Mouse (Mus musculus): Measurements from ENCODE around the gene Slc38a11. TPM values are rescaled to one million over a fixed set of nuclear protein-coding genes. Genes with fewer than 3 reads are reported as not detected.

Gene Slc38a11
- total and polyA plus RNA-seq, 3 experiments = 1.3 to 1.4 (median 1.3) TPM

DNA sequence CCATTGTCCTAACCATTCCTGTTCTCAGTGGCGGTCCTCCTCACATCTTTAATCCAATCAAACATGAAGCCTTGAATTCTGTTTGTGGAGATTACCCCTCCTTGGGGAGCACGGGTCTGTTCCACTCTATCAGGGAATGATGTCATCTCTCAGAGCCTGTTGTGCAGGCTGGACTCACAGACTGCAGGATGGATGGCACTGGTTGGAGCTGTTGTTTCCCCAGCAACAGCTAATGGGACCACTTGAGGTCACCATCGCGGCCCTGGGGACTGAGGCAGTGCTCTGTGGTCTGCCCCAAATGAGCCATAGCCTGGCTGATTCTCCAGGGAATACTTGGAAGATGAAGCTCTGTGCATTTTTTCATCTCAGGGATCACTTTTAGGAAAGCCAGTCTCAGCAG lies 29.2 kb upstream of the Slc38a11 start:
- H3K27ac ChIP-seq = no peak overlapping the region
- no peaks in the 10 kb centered on the region for H3K79me2 ChIP-seq (replicated peaks; ENCODE audit: control insufficient read depth, insufficient read depth, low read length)
- 51% methylated on average over 4 of the region's 4 CpGs for WGBS
- no peak overlapping the region for H3K9ac ChIP-seq (ENCODE audit: low read depth, low read length)
- H3K36me3 ChIP-seq (ENCODE audit: control insufficient read depth, insufficient read depth, low read length) = no peaks in the 10 kb centered on the region
- H3K27me3 ChIP-seq (ENCODE audit: control insufficient read depth, insufficient read depth, low read length) = no peaks in the 10 kb centered on the region
- no peak overlapping the region for H3K4me3 ChIP-seq
- TF ChIP-seq CTCF (IDR thresholded peaks at IDR 0.05) (no peak), EP300 (IDR thresholded peaks at IDR 0.05; ENCODE audit: insufficient read depth, low read depth, low read length) (no peak), POLR2A (IDR thresholded peaks at IDR 0.05; ENCODE audit: insufficient read depth, low read depth, low read length) (no peak)
- intact Hi-C loops (cut with DNase I) = loop anchor here (10.0 kb wide), 1 partner anchor 402 kb away; no protein-coding TSS in a partner anchor
- DNase-seq = no peak
- no peaks in the 10 kb centered on the region for H3K4me1 ChIP-seq (ENCODE audit: control insufficient read depth, insufficient read depth, low read length)

DNA sequence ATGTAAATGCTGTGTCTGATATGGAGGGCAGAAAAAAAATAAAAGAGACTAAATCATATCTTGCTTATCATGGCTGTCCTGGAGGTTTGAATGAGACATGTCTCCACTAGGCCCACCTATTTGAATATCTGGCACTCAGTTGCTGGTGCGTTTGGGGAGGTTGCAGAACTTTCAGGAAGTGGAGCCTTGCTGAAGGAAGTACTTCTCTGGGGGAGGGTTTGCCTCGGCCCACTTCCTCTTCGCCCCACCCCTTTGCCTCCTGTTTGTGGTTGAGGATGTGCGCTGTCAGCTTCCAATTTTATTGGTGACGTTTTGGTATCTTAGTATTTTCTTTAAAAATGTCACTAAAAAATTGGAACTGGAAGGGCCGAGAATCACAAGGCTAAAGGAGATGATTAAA lies 27.5 kb upstream of the Slc38a11 start:
- DNase-seq = peak in 1 of 2 experiments; percentile 5
- H3K27ac ChIP-seq = no peak overlapping the region
- TF ChIP-seq POLR2A (IDR thresholded peaks at IDR 0.05; ENCODE audit: insufficient read depth, low read depth, low read length) (no peak), CTCF (IDR thresholded peaks at IDR 0.05) (no peak), EP300 (IDR thresholded peaks at IDR 0.05; ENCODE audit: insufficient read depth, low read depth, low read length) (no peak)
- WGBS = 66% methylated on average over 6 of the region's 6 CpGs
- no peaks in the 10 kb centered on the region for H3K27me3 ChIP-seq (ENCODE audit: control insufficient read depth, insufficient read depth, low read length)
- H3K4me3 ChIP-seq = no peak overlapping the region
- intact Hi-C loops (cut with DNase I) = loop anchor here (10.0 kb wide), 1 partner anchor 403 kb away; no protein-coding TSS in a partner anchor
- H3K79me2 ChIP-seq (replicated peaks; ENCODE audit: control insufficient read depth, insufficient read depth, low read length) = no peaks in the 10 kb centered on the region
- no peaks in the 10 kb centered on the region for H3K36me3 ChIP-seq (ENCODE audit: control insufficient read depth, insufficient read depth, low read length)
- no peak overlapping the region for H3K9ac ChIP-seq (ENCODE audit: low read depth, low read length)
- no peaks in the 10 kb centered on the region for H3K4me1 ChIP-seq (ENCODE audit: control insufficient read depth, insufficient read depth, low read length)

DNA sequence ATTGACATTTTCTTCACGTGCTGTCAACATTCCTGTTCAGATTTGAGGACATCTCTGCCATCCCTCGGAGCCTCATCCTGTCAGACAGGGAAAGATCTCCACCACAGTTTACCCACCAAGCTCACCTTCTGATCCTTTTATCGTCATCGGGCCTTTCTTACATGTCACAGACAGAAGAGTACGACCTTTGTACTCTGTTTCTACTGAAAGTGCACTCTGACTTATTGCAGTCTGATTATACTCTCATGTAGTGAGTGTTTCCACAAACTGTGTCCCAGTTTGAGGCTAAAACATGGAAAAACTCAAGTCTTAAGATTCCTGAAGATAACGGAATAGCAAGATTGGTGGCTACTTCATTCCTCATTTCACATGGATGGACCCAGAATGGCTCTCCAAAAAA lies 21.0 kb upstream of the Slc38a11 start:
- intact Hi-C loops (cut with DNase I) = no loop called here

DNA sequence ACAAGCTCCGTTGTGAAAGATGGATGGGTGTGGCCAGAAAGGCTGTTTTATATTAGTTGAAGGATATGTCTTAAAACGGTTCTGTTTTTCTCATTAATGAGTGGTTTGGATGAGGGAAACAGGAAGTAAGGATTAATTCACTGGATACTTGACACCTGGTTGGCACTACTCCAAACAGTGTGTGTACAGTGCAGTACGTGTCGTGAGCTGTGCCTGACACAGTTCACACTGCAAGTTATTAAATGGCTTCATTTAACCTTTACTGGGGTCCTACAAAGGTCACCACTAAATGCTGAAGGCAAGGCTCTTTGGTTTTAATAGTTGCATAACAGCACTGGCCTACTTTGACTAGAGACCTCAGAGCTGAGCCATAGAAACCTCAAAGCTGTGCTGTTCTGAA lies 18.7 kb upstream of the Slc38a11 start:
- 18% methylated on average over 4 of the region's 4 CpGs for WGBS
- DNase-seq = no peak
- intact Hi-C loops (cut with DNase I) = no loop called here
- Histone ChIP-seq H3K4me1 (ENCODE audit: control insufficient read depth, insufficient read depth, low read length) (peaks cover 1% of the 10 kb centered on the region; the same call in 1 of the 2 replicates), H3K27ac (peak overlapping the region; percentile 21), H3K36me3 (ENCODE audit: control insufficient read depth, insufficient read depth, low read length) (no peaks in the 10 kb centered on the region; the same call in 1 of the 2 replicates), H3K27me3 (ENCODE audit: control insufficient read depth, insufficient read depth, low read length) (no peaks in the 10 kb centered on the region), H3K79me2 (replicated peaks; ENCODE audit: control insufficient read depth, insufficient read depth, low read length) (no peaks in the 10 kb centered on the region), H3K4me3 (no peak overlapping the region), H3K9ac (ENCODE audit: low read depth, low read length) (no peak overlapping the region)
- TF ChIP-seq POLR2A (IDR thresholded peaks at IDR 0.05; ENCODE audit: insufficient read depth, low read depth, low read length) (no peak), CTCF (IDR thresholded peaks at IDR 0.05) (no peak), EP300 (IDR thresholded peaks at IDR 0.05; ENCODE audit: insufficient read depth, low read depth, low read length) (no peak)

More for the DNA sequence above, 21.0 kb upstream of the Slc38a11 start:
- 89% methylated on average over 6 of the region's 6 CpGs for WGBS
- Histone ChIP-seq H3K4me1 (ENCODE audit: control insufficient read depth, insufficient read depth, low read length) (peaks cover 1% of the 10 kb centered on the region; the same call in 1 of the 2 replicates), H3K36me3 (ENCODE audit: control insufficient read depth, insufficient read depth, low read length) (no peaks in the 10 kb centered on the region; the same call in 1 of the 2 replicates), H3K27ac (no peak overlapping the region), H3K79me2 (replicated peaks; ENCODE audit: control insufficient read depth, insufficient read depth, low read length) (no peaks in the 10 kb centered on the region), H3K27me3 (ENCODE audit: control insufficient read depth, insufficient read depth, low read length) (no peaks in the 10 kb centered on the region), H3K9ac (ENCODE audit: low read depth, low read length) (no peak overlapping the region), H3K4me3 (no peak overlapping the region)
- no peak for DNase-seq
- no peak for TF ChIP-seq EP300 (IDR thresholded peaks at IDR 0.05; ENCODE audit: insufficient read depth, low read depth, low read length)
- no peak for TF ChIP-seq CTCF (IDR thresholded peaks at IDR 0.05)
- TF ChIP-seq POLR2A (IDR thresholded peaks at IDR 0.05; ENCODE audit: insufficient read depth, low read depth, low read length) = no peak

DNA sequence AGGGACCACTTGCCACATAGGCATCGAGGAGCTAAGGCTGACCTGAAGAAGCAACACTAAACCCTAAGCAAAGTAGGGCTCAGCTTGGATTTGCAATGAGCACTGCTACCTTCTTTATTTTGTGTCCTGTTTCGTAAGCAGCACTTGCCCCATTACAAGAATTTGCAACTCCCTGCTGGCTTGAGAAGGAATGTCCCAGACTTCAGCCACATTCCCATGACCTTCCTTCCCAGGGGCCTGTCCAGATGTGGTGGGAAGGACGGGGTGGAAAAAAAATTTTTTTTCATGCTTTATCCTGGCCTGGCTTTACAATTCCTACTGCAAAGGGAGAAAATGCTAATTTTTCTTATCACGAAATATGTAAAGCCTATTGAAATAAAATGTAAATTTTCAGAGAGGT lies 14.6 kb upstream of the Slc38a11 start:
- intact Hi-C loops (cut with DNase I) = no loop called here
- Histone ChIP-seq H3K36me3 (ENCODE audit: control insufficient read depth, insufficient read depth, low read length) (no peaks in the 10 kb centered on the region; the same call in 1 of the 2 replicates), H3K4me1 (ENCODE audit: control insufficient read depth, insufficient read depth, low read length) (peaks cover 1% of the 10 kb centered on the region; the same call in 1 of the 2 replicates), H3K9ac (ENCODE audit: low read depth, low read length) (no peak overlapping the region), H3K4me3 (no peak overlapping the region), H3K27me3 (ENCODE audit: control insufficient read depth, insufficient read depth, low read length) (no peaks in the 10 kb centered on the region), H3K79me2 (replicated peaks; ENCODE audit: control insufficient read depth, insufficient read depth, low read length) (no peaks in the 10 kb centered on the region), H3K27ac (peak overlapping the region; percentile 48)
- DNase-seq = peak; percentile 37 to 50
- TF ChIP-seq CTCF (IDR thresholded peaks at IDR 0.05) = no peak
- peak; percentile 58 for TF ChIP-seq EP300 (IDR thresholded peaks at IDR 0.05; ENCODE audit: insufficient read depth, low read depth, low read length)
- TF ChIP-seq POLR2A (IDR thresholded peaks at IDR 0.05; ENCODE audit: insufficient read depth, low read depth, low read length) = 0 out of 2 replicates have a peak, but pooled peaks have one; percentile 24
- 62% methylated on average over 4 of the region's 4 CpGs for WGBS

DNA sequence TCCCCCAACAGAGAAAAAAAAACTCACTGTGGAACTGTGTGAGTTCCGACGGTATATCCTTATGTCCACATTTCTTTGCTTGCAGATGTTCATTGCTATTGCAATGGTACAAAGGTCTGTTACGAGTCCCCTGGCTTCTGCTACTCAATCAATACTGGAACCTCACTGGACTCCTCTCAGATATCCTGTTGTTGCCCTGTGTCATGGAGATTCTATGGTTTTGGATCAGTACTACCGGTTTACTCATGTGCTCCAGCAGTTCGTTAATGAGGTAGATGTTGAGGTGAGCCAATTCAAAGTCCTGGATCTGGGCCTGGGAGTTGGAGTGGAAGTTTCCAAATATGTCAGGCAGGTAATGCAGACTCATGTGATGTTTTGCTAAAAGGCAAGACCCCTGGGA lies 10.6 kb upstream of the Slc38a11 start:
- 92% methylated on average over 5 of the region's 5 CpGs for WGBS
- no peak for TF ChIP-seq CTCF (IDR thresholded peaks at IDR 0.05)
- no peak for TF ChIP-seq POLR2A (IDR thresholded peaks at IDR 0.05; ENCODE audit: insufficient read depth, low read depth, low read length)
- TF ChIP-seq EP300 (IDR thresholded peaks at IDR 0.05; ENCODE audit: insufficient read depth, low read depth, low read length) = no peak

More for the DNA sequence above, 10.6 kb upstream of the Slc38a11 start:
- no peak overlapping the region for H3K4me3 ChIP-seq
- H3K79me2 ChIP-seq (replicated peaks; ENCODE audit: control insufficient read depth, insufficient read depth, low read length) = no peaks in the 10 kb centered on the region
- H3K36me3 ChIP-seq (ENCODE audit: control insufficient read depth, insufficient read depth, low read length) = no peaks in the 10 kb centered on the region
- no peaks in the 10 kb centered on the region for H3K27me3 ChIP-seq (ENCODE audit: control insufficient read depth, insufficient read depth, low read length)
- H3K4me1 ChIP-seq (ENCODE audit: control insufficient read depth, insufficient read depth, low read length) = no peaks in the 10 kb centered on the region; the same call in 1 of the 2 replicates
- no peak overlapping the region for H3K9ac ChIP-seq (ENCODE audit: low read depth, low read length)
- intact Hi-C loops (cut with DNase I) = no loop called here
- no peak for DNase-seq
- no peak overlapping the region for H3K27ac ChIP-seq
